In the genomic region with DNA sequence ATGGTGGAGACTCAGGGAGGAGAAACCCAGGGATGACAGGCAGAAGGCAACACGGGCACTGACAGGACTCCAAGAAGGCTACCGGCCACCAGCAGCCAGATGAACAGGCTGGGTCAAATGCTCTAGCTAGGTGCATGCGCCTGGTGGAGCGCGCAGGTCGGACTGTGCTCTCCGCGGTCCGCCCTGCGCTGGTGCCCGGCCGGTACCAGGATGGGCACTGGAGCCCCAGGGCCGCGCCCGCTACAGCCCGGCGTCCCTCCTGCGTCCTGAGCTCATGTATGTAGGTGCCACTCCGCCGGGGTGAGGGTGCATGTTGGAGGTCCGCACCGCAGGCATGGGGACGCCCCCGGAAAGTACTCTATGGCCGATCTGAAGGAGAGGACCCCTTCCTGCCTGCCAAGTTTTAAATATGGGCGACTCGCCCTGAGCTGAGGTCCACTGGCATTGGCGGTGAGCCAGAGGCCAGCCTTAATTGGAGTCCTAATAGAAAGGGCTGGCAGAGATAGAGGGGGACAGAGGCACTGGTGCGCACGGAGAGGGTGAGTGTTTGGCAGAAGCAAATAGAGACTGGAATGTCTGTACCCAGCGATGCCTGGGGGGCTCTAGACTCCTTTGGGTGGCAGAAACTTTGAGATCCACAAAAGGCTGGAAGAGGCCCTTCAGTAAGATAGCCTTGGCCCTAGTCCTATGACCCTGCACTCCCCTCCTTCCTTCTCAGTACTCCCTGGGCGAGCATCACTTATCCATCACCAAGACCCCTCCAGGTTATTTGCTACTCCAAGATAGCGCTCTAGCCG, we compare ENCODE assay signal across 8 mouse cellular contexts. TPM values are rescaled to one million over a fixed set of nuclear protein-coding genes. Genes with fewer than 3 reads are reported as not detected.
DNase-seq lines count a peak whose midpoint lies in the region; ATAC-seq and TF ChIP-seq lines count a peak whose summit lies in the region.

No protein-coding gene starts in this region.

- TF ChIP-seq POLR2A in brain, embryonic 14.5 days (IDR thresholded peaks at IDR 0.05; ENCODE audit: borderline replicate concordance, extremely low read depth, insufficient read depth, insufficient read length, poor library complexity, severe bottlenecking), result no peak
- no peak for TF ChIP-seq POLR2A in thymus, adult 2 months (IDR thresholded peaks at IDR 0.05; ENCODE audit: control insufficient read depth, extremely low read depth, insufficient read depth, low read length, poor library complexity)

- peak overlapping the region; percentile 50 for H3K4me3 ChIP-seq in kidney, embryonic 15.5 days (replicated peaks)
- peak overlapping the region; percentile 38 to 44 for H3K4me3 ChIP-seq in heart, embryonic 14.5 days (ENCODE audit: control insufficient read depth in 1 of 2, insufficient read depth in 1 of 2, low read depth in 1 of 2, low read length in 2 of 2)
- H3K4me3 ChIP-seq in midbrain, embryonic 12.5 days, result peak overlapping the region; percentile 48
- no peak overlapping the region for H3K4me3 ChIP-seq in thymus, adult 2 months (ENCODE audit: control insufficient read depth, insufficient read depth, low read length)

- peaks cover 33% of the 10 kb centered on the region for H3K4me1 ChIP-seq in kidney, embryonic 15.5 days
- peaks cover 5 to 13% of the 10 kb centered on the region in 2 experiments; a peak in 3 of 4 replicates for H3K4me1 ChIP-seq in heart, embryonic 14.5 days (ENCODE audit: control insufficient read depth in 2 of 2, insufficient read depth in 2 of 2, low read length in 2 of 2)
- peaks cover 24% of the 10 kb centered on the region for H3K4me1 ChIP-seq in midbrain, embryonic 12.5 days
- H3K4me1 ChIP-seq in thymus, adult 2 months (replicated peaks; ENCODE audit: control insufficient read depth, insufficient read depth, low read length), result no peaks in the 10 kb centered on the region

- no peak for TF ChIP-seq CTCF in brain, embryonic 14.5 days (IDR thresholded peaks at IDR 0.05; ENCODE audit: borderline replicate concordance, extremely low read depth, insufficient read depth, insufficient read length)
- no peak for TF ChIP-seq CTCF in thymus, adult 2 months (IDR thresholded peaks at IDR 0.05; ENCODE audit: borderline replicate concordance, control insufficient read depth, extremely low read depth, insufficient read depth, low read length, poor library complexity)

- H3K9me3 ChIP-seq in kidney, embryonic 15.5 days (replicated peaks), result no peaks in the 10 kb centered on the region
- H3K9me3 ChIP-seq in heart, embryonic 14.5 days (ENCODE audit: control insufficient read depth, low read length), result no peaks in the 10 kb centered on the region
- H3K9me3 ChIP-seq in midbrain, embryonic 12.5 days, result no peaks in the 10 kb centered on the region

- no peak for DNase-seq in kidney, adult 18-20 months
- DNase-seq in brain, embryonic 14.5 days (ENCODE audit: low read depth), result peak; percentile 55
- DNase-seq in thymus, adult 2 months, result no peak
- DNase-seq in B cell, adult 2 months, result no peak
- no peak for DNase-seq in lung, postnatal 4 days

- H3K36me3 ChIP-seq in kidney, embryonic 15.5 days, result no peaks in the 10 kb centered on the region
- H3K36me3 ChIP-seq in heart, embryonic 14.5 days (ENCODE audit: control insufficient read depth, insufficient read depth, low read length), result no peaks in the 10 kb centered on the region
- H3K36me3 ChIP-seq in midbrain, embryonic 12.5 days, result no peaks in the 10 kb centered on the region
- no peaks in the 10 kb centered on the region for H3K36me3 ChIP-seq in thymus, adult 2 months (ENCODE audit: control insufficient read depth, insufficient read depth, low read length)

- H3K27ac ChIP-seq in kidney, embryonic 15.5 days, result no peak overlapping the region
- no peak overlapping the region for H3K27ac ChIP-seq in heart, embryonic 14.5 days (replicated peaks in 1 of 2; ENCODE audit: control insufficient read depth in 1 of 2, insufficient read depth in 1 of 2, low read depth in 2 of 2, low read length in 2 of 2)
- H3K27ac ChIP-seq in midbrain, embryonic 12.5 days (replicated peaks), result no peak overlapping the region
- no peak overlapping the region for H3K27ac ChIP-seq in thymus, adult 2 months (ENCODE audit: control insufficient read depth, insufficient read depth, low read length)

- ATAC-seq in kidney, embryonic 15.5 days (replicated peaks; ENCODE audit: low FRiP score), result peak; percentile 55
- no peak for ATAC-seq in heart, embryonic 14.5 days (ENCODE audit: insufficient number of reproducible peaks, insufficient read depth, low FRiP score, low read depth)
- peak; percentile 48 for ATAC-seq in midbrain, embryonic 12.5 days (ENCODE audit: low FRiP score, low read depth)

- under 1% methylated on average over 33 of the region's 34 CpGs for WGBS in kidney, embryonic 15.5 days
- WGBS in heart, embryonic 14.5 days, result under 1% methylated on average over 34 of the region's 34 CpGs
- WGBS in midbrain, embryonic 12.5 days, result under 1% methylated on average over 34 of the region's 34 CpGs
- WGBS in thymus, adult 2 months, result 7% methylated on average over 34 of the region's 34 CpGs

- H3K4me2 ChIP-seq in kidney, embryonic 15.5 days, result peak overlapping the region; percentile 92
- peak overlapping the region; percentile 79 for H3K4me2 ChIP-seq in heart, embryonic 14.5 days (ENCODE audit: low read length)
- peak overlapping the region; percentile 71 for H3K4me2 ChIP-seq in midbrain, embryonic 12.5 days (replicated peaks)

- H3K27me3 ChIP-seq in kidney, embryonic 15.5 days, result peaks cover 62% of the 10 kb centered on the region
- peaks cover 69% of the 10 kb centered on the region for H3K27me3 ChIP-seq in heart, embryonic 14.5 days (ENCODE audit: control insufficient read depth, insufficient read depth, low read length)
- peaks cover 56% of the 10 kb centered on the region for H3K27me3 ChIP-seq in midbrain, embryonic 12.5 days
- H3K27me3 ChIP-seq in thymus, adult 2 months (ENCODE audit: control insufficient read depth, insufficient read depth, low read length), result no peaks in the 10 kb centered on the region; the same call in 1 of the 2 replicates

- H3K9ac ChIP-seq in kidney, embryonic 15.5 days, result no peak overlapping the region
- no peak overlapping the region for H3K9ac ChIP-seq in heart, embryonic 14.5 days (ENCODE audit: low read length)
- peak overlapping the region; percentile 39 for H3K9ac ChIP-seq in midbrain, embryonic 12.5 days (replicated peaks)

RNA-seq across cellular contexts. Expression of gene Vwc2, which starts 0.4 kb away (rescaled TPM):
- polyA plus RNA-seq in kidney, embryonic 15.5 days (2015; fragmentation: Nextera tagmentation; extraction: Ambion mirVana), result 0.86 and 1.3 TPM in 2 replicates
- 6.3 and 9.3 TPM in 2 replicates for polyA plus RNA-seq in brain, embryonic 14.5 days (2012; rRNA removed)
- polyA plus RNA-seq in heart, embryonic 14.5 days (2014; fragmentation: Nextera tagmentation; extraction: Ambion mirVana), result 0.58 and 1.3 TPM in 2 replicates
- polyA plus RNA-seq in midbrain, embryonic 12.5 days (2016; fragmentation: Nextera tagmentation; extraction: Ambion mirVana), result 2.4 and 4.2 TPM in 2 replicates
- 0.18 and 0.20 TPM in 2 replicates for polyA plus RNA-seq in thymus, adult 2 months (2012; rRNA removed)
